Mouse (Mus musculus): ENCODE results near the gene Klhdc8b.

DNA sequence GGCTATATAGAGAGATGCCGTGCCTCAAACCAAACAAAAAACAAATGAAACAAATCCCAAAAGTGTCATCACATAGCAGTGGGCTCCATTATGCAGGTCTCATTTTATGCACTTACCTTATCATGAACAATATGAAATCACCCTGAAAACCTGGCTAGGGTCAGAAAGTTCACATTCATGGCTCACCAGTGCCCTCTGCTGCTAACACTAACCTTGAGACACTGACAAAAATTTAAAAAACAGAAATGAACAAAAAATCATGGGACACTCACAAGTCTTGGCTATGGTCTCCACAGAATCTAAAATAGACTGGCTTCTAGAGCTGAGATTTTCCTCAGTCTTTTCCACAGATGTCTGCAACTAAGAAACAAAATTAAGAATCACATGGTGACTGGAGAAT, 49.2 kb downstream of the Klhdc8b start:
- TF ChIP-seq EP300 (IDR thresholded peaks at IDR 0.05; ENCODE audit: low read depth) (no peak), CTCF (IDR thresholded peaks at IDR 0.05; ENCODE audit: low read depth) (peak; percentile 63)
